Mouse (Mus musculus): ENCODE measurements around the gene Spry2. TPM values are rescaled to one million over a fixed set of nuclear protein-coding genes. Genes with fewer than 3 reads are reported as not detected.

Gene Spry2
- total RNA-seq, 2 experiments from 2014 or later: 28.3 to 29.1 TPM

DNA sequence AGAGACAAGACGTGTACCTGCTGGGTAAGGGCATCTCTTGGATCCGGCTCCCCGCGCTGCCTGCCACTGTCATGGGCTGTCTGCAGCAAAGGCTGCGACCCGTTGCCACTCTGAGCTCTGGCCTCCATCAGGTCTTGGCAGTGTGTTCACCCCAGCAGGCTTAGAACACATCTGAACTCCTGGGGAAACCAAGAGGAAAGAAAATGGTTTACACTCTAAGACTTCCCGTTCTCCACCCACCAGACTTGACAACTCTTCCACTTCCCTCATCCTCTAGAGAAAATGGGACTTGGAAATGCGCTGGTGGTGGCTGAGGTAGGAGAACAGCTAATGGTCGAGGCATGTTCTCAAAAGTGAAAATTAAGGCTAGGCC, 3.0 kb downstream of the Spry2 start:
- DNase-seq (ENCODE audit: low spot score in 2 of 2): peak in 1 of 2 experiments; percentile 41

DNA sequence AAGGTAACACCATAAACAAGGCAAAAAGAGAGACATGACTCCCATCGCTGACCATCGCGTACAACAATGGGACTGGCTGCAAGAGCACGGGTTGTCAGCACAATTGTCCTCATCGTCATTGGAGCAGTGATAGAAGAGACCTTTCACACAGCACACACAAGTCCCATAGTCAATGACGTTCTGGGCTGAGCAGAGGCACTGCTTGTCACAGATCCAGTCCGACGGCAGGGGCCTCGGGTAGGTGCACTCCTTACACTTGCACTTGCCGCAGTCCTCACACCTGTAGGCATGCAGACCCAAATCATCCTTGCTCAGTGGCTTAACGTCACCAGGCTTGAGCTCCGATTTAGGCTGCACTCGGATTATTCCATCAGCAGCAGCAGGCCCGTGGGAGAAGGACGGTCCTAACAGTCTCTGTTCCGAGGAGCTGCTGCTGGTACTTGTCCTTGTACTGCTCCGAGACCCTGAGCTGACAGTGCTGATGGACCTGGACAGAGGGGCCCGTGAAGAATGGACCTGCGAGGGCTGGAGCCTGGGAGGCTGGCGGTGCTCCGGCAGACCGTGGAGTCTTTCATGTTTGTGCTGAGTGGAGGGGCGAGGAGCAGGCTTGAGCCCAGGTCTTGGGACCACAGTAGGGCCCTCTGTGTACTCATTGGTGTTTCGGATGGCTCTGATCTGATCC, 3.5 kb downstream of the Spry2 start:
- peak; percentile 18 to 33 for DNase-seq (ENCODE audit: low spot score in 2 of 2)

DNA sequence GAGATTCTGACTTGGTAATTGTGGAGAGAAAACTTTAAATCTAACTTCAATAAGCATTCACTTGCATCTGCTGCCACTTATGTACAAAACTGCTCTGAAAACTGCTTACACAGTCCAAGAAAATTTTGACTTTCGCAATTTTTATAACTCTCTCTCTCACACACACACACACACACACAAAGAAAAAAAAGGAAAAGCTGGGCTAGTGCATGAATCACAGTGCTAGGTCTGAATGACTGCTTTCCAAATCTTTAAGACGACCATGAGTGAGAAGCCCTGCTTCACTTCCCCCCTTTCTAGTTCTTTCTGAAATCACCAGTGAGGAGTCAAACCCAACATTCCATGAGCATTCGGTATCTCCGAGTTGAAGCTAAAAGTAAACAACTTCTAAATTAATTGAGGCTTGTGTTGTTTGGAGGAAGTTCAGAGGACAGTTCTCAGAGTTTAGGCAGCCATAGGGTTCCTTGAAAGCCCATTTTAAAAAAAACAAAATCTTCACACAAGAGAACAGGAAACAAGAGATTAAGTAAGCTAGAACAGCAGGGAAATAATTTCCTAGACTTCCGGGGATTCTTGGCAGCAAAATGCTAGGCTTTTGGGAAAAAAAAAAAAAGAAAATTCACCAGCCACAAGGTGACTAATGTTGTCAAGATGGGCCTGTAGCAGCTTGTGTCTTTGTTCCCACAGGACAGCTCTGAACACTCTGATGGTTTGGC, 5.9 kb downstream of the Spry2 start:
- no peak for DNase-seq (ENCODE audit: low spot score in 2 of 2)

DNA sequence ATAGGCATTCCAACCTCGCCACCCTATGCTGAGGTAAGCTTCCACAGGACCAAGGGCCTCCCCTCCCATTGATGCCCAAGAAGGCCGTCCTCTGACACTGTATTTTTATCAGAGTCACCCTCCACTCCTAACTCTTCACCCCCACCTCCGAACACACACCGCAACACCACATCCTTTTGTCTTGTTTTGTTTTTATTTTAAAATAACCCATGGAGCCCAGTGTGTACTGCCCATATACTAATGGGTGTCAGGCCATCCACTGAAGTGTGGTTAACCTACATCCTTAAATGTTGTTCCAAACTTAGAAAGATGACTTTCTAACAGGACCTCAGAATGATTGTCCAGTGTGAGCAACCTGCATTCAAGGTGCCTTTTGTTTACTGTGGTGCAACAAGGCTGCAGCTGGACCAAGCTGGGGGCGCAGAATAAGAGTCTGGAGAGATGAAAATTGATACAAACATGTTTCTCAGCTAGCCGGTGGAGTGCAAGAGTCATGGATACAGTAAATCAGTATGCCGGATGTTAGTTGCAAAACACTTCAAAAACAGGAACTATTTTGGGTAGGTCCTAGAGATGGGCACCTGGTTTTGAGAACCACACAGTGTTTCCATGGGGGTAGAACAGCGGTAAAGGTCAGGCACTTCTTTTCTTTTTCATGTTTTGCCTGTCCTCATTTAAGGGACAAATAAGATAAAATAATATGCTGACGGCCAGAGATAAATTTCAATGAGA, 9.8 kb downstream of the Spry2 start:
- no peak for DNase-seq (ENCODE audit: low spot score in 2 of 2)

DNA sequence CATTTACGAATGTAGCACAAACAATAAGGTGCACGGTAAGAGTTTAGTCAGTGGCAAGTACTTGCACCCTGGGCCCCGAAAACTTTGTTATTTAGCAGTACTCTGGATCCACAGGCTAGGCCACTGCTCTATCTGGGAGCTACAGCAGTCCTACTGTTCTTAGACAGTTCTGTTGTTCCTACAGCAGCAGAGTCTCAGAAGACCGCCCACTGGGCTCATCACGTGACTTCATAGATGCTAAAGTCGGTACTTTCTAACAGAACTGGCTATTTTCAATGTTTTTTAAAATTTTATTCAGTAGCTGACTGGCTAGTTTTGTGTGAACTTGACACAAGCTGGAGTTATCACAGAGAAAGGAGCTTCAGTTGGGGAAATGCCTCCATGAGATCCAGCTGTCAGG, 11.4 kb downstream of the Spry2 start:
- DNase-seq (ENCODE audit: low spot score in 2 of 2): no peak

DNA sequence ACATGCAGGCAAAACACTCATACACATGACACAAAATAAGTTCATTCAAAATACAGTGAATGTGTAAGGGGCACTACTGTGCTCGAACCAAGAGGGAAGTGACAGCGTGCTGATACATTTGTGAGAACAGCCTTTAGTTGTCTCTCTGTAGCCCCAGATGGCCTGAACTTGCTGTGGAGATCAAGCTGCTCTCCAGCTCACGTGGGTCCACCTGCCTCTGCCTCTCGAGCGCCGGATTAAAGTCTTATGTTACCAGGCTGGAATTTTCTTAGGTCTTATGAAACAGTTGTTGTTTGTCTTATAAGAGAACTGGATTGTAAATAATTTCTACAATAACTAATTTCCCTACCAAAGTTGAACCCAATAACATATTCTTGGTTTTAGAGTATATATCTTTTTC, 13.4 kb downstream of the Spry2 start:
- DNase-seq (ENCODE audit: low spot score in 2 of 2): no peak

DNA sequence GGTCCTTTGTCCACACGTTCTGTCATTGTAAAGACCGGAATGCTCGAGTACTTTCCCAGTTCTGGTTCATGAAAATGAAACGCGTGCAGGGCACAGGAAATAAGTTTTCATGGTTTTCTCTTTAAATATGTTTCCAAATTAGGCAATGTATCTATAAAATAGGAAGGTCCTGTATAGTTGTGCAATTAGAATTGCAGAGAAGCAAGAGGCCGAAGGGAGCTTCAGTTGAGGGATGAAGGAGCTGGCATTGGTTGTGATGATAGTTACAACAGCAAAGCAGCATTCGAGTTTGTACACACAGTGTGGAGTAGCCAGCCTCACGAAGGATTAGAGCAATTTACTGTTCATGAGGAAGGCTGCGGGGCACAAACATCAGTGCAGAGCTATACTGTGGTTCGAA, 18.3 kb downstream of the Spry2 start:
- no peak for DNase-seq (ENCODE audit: low spot score in 2 of 2)

DNA sequence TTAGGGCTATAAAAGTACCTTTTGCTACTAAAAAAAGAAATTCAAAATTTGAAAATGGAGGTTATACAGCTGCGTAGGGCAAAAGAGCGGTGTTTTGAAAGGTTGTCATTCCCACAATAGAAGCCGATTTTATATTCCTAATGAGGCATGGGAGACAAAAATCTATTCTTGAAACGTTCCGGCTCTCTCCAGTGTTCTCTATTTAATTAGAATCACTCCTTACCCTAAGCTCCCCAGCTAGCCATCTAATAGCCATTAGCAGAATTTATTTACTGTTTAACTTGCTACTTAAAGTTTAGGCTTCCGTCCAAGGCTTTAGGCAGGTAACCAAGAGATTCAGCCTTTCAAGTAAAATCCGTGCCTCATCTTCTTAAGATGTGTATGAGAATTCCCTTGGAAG, 20.2 kb downstream of the Spry2 start:
- no peak for DNase-seq (ENCODE audit: low spot score in 2 of 2)

DNA sequence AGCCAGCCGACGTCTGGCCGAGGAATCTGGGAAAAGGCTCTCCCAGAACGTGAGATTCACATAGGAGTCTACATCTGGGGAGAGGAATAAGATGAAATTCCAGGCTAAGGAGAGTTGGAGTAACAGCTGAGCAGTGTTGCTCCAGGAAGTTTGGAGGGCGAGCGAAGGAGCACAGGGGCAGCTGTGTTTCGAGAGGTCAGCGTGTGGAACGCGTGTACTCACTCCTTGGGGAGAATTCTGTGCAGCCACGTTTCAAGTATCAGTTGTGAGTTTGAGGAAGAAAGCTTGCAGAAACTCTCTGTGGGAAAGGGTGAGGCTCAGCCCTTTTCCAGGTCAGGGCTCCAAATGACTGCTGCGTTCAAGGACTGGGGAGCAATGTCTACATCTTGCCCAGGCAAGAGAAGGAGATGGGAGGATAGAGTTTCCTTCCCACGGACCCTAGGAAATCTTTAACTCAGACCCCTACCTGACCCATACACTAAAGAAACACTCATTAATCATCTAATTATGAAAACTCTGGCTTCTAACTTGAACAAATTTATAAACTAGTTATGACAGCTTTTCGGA, 26.2 kb downstream of the Spry2 start:
- no peak for DNase-seq (ENCODE audit: low spot score in 2 of 2)

DNA sequence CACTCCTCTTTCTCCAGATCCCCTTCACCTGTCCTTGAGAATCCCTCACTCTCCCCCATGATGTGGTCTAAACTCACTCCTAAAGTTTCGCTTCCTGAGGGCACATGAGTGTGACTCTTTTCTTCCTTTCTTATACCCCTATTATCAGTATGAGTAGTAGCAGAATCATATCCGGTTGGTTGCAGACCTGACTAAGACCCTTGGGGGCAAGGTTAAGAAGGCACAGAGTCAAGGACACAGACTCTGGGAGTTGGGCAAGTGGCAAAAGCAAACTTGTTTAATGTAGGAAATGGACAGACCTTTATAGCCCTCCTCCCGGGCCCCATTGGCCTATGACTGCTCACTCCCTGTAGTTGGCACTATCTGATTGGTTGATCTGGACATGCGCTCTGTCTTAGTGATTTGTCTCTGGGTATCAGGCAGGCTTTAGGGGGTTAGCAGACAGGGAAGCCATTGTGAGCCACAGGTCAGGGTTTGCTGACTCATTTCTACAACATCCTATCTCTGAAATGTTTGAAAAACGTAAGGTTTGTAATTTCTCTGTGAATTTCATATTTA, 31.2 kb downstream of the Spry2 start:
- DNase-seq (ENCODE audit: low spot score in 2 of 2): no peak

DNA sequence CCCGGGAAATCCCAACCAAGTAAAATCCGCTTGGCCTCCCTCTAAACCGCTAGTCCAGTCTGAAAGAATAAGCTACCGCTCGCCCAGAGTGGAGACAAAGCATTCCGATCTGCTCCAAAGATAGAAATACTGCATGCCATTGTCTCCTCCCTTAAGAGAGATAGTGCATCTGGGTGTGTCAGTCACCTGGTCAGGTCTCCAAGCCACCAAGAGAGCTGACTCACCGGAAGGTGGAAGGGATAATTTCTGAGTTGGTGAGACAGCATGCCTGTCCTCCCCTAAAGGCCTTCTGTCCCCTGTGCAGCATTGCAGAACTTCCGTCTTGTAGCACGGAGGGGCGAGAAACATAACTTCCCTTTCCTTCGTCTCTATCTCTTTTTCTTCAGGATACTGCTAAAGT, 34.4 kb downstream of the Spry2 start:
- no peak for DNase-seq (ENCODE audit: low spot score in 2 of 2)

DNA sequence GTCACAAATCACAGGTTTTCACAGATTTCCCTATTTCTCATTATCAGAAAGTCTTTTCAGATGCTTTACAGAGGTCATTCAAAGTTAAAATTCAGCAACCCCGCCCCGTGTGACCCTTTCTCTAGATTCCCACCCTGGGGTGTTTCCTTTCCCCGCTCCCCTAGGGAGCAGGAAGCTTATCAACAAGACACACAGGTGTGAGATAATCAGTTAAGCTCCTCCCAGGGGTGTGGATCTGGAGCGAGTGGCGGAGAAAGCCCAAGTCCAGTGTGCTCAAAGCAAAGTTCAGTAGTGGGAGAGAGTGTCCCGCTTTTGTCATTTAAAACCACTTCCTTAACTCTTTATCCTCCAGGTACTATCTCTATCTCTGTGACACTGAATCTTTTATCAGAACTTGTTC, 35.7 kb downstream of the Spry2 start:
- no peak for DNase-seq (ENCODE audit: low spot score in 2 of 2)

DNA sequence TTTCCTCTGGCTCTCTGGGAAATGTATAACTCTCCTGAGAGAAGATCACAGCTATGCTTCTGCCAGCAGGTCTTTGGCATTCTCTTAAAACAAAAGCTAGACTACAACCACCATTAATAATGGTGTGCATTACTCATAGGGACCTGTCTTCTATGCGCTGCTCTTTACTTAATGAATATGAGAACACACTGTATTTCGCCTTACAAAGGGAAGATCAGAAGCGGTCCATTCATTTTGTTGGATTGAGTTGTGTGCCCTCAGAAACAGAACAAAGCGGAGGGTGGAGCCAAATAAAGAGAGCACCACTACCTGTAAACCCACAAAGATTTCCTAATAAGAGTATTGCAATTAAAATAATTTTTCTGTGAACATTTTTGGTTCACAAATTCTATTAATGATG, 36.3 kb downstream of the Spry2 start:
- DNase-seq (ENCODE audit: low spot score in 2 of 2): no peak

DNA sequence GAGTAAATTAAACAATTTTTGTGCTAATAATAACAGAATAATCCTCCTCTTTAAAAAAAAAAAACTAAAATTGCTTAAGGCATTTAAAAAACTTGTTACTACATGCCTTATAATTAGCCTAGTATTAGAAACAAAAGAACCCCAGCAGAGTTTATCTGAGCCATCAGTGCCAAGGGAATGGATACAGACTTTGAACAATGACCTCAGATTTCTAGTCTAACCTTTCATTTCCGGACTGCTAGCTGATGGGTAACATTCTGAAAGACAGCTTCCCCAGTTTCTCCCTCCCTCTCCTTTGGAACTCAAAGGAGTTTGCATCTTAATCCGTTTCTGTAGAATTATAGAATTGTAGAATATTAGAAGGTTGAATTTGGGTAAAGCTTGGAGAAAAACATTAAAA, 36.7 kb downstream of the Spry2 start:
- DNase-seq (ENCODE audit: low spot score in 2 of 2): no peak

DNA sequence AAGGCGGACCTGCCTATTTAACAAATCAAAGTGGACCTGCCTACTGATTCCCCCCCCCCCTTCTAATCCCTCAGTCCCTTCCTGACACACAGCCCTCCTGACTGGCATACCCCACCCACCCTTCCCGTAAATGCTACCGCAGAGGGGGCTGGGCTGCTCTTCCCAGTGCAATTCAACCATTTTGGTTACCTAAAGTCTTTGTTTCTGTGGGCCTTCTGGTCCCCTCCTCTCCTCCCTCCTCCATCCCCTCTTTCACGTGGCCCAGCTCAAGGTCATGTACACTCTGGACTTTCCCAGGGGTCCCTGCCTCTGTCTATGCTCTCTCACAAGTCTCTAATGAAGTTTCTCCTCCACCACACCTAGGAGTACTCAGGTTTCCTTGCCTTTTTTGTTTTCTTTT, 37.3 kb downstream of the Spry2 start:
- no peak for DNase-seq (ENCODE audit: low spot score in 2 of 2)

DNA sequence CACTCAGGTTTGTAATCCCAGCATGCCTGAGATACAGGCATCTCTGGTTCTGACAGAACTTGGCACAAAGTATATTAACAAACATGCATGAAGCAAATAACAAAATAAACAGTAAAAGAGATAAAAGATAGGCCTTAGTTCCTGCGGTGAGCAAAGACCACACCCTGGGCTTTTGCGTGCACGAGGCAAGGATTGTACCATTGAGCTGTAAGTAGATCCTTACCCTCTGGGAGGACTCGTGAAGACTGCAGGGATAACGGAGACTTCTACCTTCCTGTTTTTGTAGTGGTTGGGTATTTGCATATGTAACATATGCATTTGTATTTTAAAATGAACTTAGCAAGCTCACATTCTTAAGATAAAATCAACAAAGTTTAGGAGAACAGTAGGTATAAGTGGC, 37.7 kb downstream of the Spry2 start:
- no peak for DNase-seq (ENCODE audit: low spot score in 2 of 2)

DNA sequence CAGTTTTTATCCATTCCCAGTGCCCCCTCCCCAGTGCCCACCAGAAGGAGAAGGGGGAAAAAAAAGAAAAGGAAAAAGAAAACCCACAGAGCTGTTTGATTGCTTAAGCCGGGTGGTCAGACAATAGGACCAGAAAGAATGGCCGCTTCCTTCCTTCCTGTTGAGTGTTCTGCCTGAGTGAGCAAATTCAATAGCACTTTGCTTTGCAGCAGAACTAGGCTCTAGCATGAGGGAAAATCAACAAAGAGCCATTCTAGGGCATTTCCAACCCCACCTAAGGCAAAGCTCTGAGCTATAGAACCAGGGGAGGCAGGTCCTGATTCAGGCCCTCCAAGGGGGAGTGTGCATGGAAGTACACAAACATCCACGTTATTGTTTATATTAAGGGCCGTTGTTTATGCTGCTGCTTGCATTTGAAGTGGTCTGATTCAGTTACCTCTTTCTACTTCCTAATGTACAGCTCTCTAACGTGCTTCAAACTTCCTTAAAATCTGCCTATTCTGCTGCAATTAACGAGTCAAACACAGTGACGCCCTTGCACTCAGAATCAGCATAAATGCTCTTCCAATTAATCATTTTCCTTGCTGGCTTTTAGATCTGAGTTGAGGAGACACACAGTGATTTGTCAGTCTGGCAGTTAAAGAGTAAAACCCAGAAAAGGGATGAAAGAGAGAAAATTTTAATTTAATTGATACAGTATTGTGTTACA, 45.1 kb downstream of the Spry2 start:
- DNase-seq (ENCODE audit: low spot score in 2 of 2): no peak
